Comparison of ENCODE assay signal across 8 mouse cellular contexts in the genomic region with DNA sequence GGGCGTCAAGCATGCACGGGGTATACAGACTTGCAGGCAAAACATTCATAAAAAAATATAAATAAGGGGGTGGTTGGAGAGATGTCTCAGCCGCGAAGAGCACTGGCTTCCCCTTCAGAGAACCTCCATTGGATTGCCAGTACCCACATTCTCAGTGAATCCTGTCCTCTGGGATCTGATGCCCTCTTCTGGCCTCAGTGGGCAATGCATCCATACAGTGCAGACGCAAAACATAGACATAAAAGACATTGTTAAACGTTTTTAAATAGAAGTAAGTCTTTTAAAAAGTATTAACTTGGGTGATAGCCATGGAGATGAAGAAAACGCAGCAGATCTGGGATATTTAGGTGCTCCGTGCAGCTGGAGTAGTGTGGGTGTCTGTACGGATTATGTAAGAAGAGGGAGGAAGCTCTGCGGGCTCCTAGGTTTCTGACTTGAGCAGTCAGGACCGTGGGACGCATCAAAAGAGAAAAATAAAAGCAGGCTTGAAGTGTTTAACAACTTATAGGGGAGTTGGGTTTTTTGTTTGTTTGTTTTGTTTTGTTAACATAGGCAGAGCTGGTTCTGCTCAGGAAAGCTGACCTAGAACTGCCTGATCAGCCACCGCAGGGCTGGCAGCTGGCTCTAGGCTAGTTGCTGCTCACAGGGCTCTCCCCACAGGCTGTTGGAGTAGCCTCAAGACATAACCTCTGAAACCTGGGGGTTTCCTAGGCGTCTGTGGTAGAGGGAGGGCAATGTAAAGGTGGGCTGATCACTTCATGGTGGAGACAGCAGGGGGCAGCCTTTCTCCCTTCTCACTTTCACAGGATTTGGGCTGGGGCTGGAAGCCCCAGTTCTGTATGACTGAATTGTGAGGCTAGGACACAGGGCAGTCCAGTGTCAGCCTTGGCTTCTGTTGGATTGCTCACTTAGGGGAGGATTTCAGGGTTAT. TPM values are rescaled to one million over a fixed set of nuclear protein-coding genes. Genes with fewer than 3 reads are reported as not detected.
A peak's percentile ranks its signal among the peaks of the same experiment; 100 is the strongest.
DNase-seq lines count a peak whose midpoint lies in the region; ATAC-seq and TF ChIP-seq lines count a peak whose summit lies in the region.

No protein-coding gene starts in this region.

- no peaks in the 10 kb centered on the region for H3K36me3 ChIP-seq in heart, adult 2 months (ENCODE audit: control insufficient read depth, insufficient read depth, low read length)
- H3K36me3 ChIP-seq in liver, embryonic 15.5 days (replicated peaks) = no peaks in the 10 kb centered on the region
- H3K36me3 ChIP-seq in midbrain, embryonic 15.5 days (replicated peaks) = no peaks in the 10 kb centered on the region

- TF ChIP-seq POLR2A in heart, adult 2 months (IDR thresholded peaks at IDR 0.05; ENCODE audit: insufficient read depth, low read depth, low read length) = no peak
- TF ChIP-seq POLR2A in bone marrow, adult 2 months (IDR thresholded peaks at IDR 0.05; ENCODE audit: borderline replicate concordance, control insufficient read depth, low read depth, low read length) = no peak

- H3K27me3 ChIP-seq in heart, adult 2 months (ENCODE audit: control insufficient read depth, insufficient read depth, low read length) = no peaks in the 10 kb centered on the region; the same call in 1 of the 2 replicates
- no peaks in the 10 kb centered on the region for H3K27me3 ChIP-seq in liver, embryonic 15.5 days
- H3K27me3 ChIP-seq in midbrain, embryonic 15.5 days (replicated peaks) = no peaks in the 10 kb centered on the region

- peak overlapping the region; percentile 18; the same call in 1 of the 2 replicates for H3K4me2 ChIP-seq in liver, embryonic 15.5 days
- H3K4me2 ChIP-seq in midbrain, embryonic 15.5 days = no peak overlapping the region

- TF ChIP-seq CTCF in heart, adult 2 months (IDR thresholded peaks at IDR 0.05) = peak; percentile 59
- TF ChIP-seq CTCF in bone marrow, adult 2 months (IDR thresholded peaks at IDR 0.05; ENCODE audit: control insufficient read depth, insufficient read depth, low read length) = peak; percentile 40; the same call in 1 of the 2 replicates

- H3K9me3 ChIP-seq in liver, embryonic 15.5 days (replicated peaks) = no peaks in the 10 kb centered on the region
- no peaks in the 10 kb centered on the region for H3K9me3 ChIP-seq in midbrain, embryonic 15.5 days

- no peak for DNase-seq in heart, adult 2 months
- no peak for DNase-seq in heart, postnatal 25 days (ENCODE audit: low spot score)
- DNase-seq in A20 (ENCODE audit: low read depth, low spot score) = peak; percentile 79
- no peak for DNase-seq in urinary bladder, postnatal 10 days (ENCODE audit: low spot score)

- TF ChIP-seq EP300 in heart, adult 2 months (IDR thresholded peaks at IDR 0.05; ENCODE audit: insufficient read depth, low read depth, low read length) = no peak

- ATAC-seq in liver, embryonic 15.5 days (ENCODE audit: insufficient read depth) = no peak
- no peak for ATAC-seq in monocyte, adult 5-6 weeks (replicated peaks; ENCODE audit: insufficient number of reproducible peaks, low FRiP score, low TSS enrichment, poor library complexity, severe bottlenecking)
- ATAC-seq in midbrain, embryonic 15.5 days (replicated peaks) = no peak

- H3K27ac ChIP-seq in heart, adult 2 months = no peak overlapping the region
- no peak overlapping the region for H3K27ac ChIP-seq in bone marrow, adult 2 months (ENCODE audit: control insufficient read depth, insufficient read depth, low read depth, low read length, poor library complexity)
- H3K27ac ChIP-seq in liver, embryonic 15.5 days (replicated peaks) = no peak overlapping the region
- H3K27ac ChIP-seq in midbrain, embryonic 15.5 days = no peak overlapping the region

- intact Hi-C loops in heart, adult 2 months (cut with DNase I) = loop anchor here (5.0 kb wide), 2 partner anchors 46 to 69 kb away; a partner anchor contains a TSS
- intact Hi-C loops in heart, postnatal 25 days (cut with DNase I) = loop anchor here (10.0 kb wide), 1 partner anchor 202 kb away; a partner anchor contains a TSS

- H3K79me2 ChIP-seq in heart, adult 2 months (replicated peaks; ENCODE audit: control insufficient read depth, insufficient read depth, low read length) = no peaks in the 10 kb centered on the region

- no peak overlapping the region for H3K4me3 ChIP-seq in heart, adult 2 months
- H3K4me3 ChIP-seq in bone marrow, adult 2 months (replicated peaks; ENCODE audit: control insufficient read depth, low read depth, low read length) = no peak overlapping the region
- H3K4me3 ChIP-seq in liver, embryonic 15.5 days (replicated peaks) = no peak overlapping the region
- H3K4me3 ChIP-seq in midbrain, embryonic 15.5 days = no peak overlapping the region

- no peaks in the 10 kb centered on the region for H3K4me1 ChIP-seq in heart, adult 2 months (ENCODE audit: control insufficient read depth, insufficient read depth, low read length)
- H3K4me1 ChIP-seq in bone marrow, adult 2 months (ENCODE audit: control insufficient read depth, insufficient read depth, low read length) = no peaks in the 10 kb centered on the region; the same call in 1 of the 2 replicates
- H3K4me1 ChIP-seq in liver, embryonic 15.5 days (replicated peaks) = peaks cover 18% of the 10 kb centered on the region
- peaks cover 18% of the 10 kb centered on the region for H3K4me1 ChIP-seq in midbrain, embryonic 15.5 days

- 42% methylated on average over 14 of the region's 14 CpGs for WGBS in heart, adult 2 months
- WGBS in bone marrow, adult 2 months = 47% methylated on average over 14 of the region's 14 CpGs
- WGBS in liver, embryonic 15.5 days (ENCODE audit: insufficient replicate concordance) = 36% methylated on average over 14 of the region's 14 CpGs
- 40% methylated on average over 14 of the region's 14 CpGs for WGBS in midbrain, embryonic 15.5 days

- H3K9ac ChIP-seq in heart, adult 2 months (ENCODE audit: low read depth, low read length) = no peak overlapping the region
- H3K9ac ChIP-seq in liver, embryonic 15.5 days = no peak overlapping the region
- no peak overlapping the region for H3K9ac ChIP-seq in midbrain, embryonic 15.5 days

RNA-seq across cellular contexts. Expression of a gene that starts 2.5 kb away (rescaled TPM):
- 1 to 10 TPM; 2.6 to 4.8 TPM for total RNA-seq in heart, adult 2 months (2021)
- polyA plus RNA-seq in heart, adult 2 months (2012; rRNA removed) = 2.2 and 3.4 TPM in 2 replicates
- 1 to 10 TPM; 2.1 to 4.6 TPM for total RNA-seq in heart, postnatal 25 days (2021)
- polyA plus RNA-seq in bone marrow, adult 2 months (2011; ENCODE audit: insufficient read depth, insufficient read length, low replicate concordance, missing spikeins) = 1.8 and 3.1 TPM in 2 replicates
- 6.5 and 8.0 TPM in 2 replicates for polyA plus RNA-seq in liver, embryonic 15.5 days (2015; fragmentation: Nextera tagmentation; extraction: Ambion mirVana)
- total RNA-seq in monocyte, adult 5-6 weeks (2017) = 5.0 to 14.2 TPM (median 9.7 TPM) in 3 replicates
- 39.6 and 42.3 TPM in 2 replicates for polyA plus RNA-seq in midbrain, embryonic 15.5 days (2015; fragmentation: Nextera tagmentation; extraction: Ambion mirVana)

RNA-seq across cellular contexts. Expression of a gene that starts 46.0 kb away (rescaled TPM):
- 10 to 100 TPM in 1 of 2 experiments, 1 to 10 TPM in 1; 9.4 to 11.2 TPM for total RNA-seq in heart, adult 2 months (2021)
- 3.7 and 5.7 TPM in 2 replicates for polyA plus RNA-seq in heart, adult 2 months (2012; rRNA removed)
- 10 to 100 TPM; 11.3 to 12.3 TPM for total RNA-seq in heart, postnatal 25 days (2021)
- 4.9 and 12.2 TPM in 2 replicates for polyA plus RNA-seq in bone marrow, adult 2 months (2011; ENCODE audit: insufficient read depth, insufficient read length, low replicate concordance, missing spikeins)
- polyA plus RNA-seq in liver, embryonic 15.5 days (2015; fragmentation: Nextera tagmentation; extraction: Ambion mirVana) = 4.3 and 5.1 TPM in 2 replicates
- 5.0 to 16.1 TPM (median 9.2 TPM) in 3 replicates for total RNA-seq in monocyte, adult 5-6 weeks (2017)
- polyA plus RNA-seq in midbrain, embryonic 15.5 days (2015; fragmentation: Nextera tagmentation; extraction: Ambion mirVana) = 14.7 and 16.0 TPM in 2 replicates
